Mouse (Mus musculus) c-Kit-positive CD71-positive TER-119-positive erythroid progenitor cells, embryonic 14.5 days (primary cell): ENCODE measurements around the gene Sirt3.
"Not testable (repeated sequence)": the region's sequence is repeated elsewhere in the genome, so short reads cannot be mapped to it uniquely, and the experiment has no call there.

Source experiments
- DNase-seq: peaks from one replicate; pipeline ENCODE4 v3.0.0-alpha.2; 2013; ENCODE audit warnings: low spot score

Sirt3 gene

GRCm38 (mm10) chr7:140897863-140898262 lies 15.8 kb upstream of the Sirt3 start:
- no peak for DNase-seq

DNA sequence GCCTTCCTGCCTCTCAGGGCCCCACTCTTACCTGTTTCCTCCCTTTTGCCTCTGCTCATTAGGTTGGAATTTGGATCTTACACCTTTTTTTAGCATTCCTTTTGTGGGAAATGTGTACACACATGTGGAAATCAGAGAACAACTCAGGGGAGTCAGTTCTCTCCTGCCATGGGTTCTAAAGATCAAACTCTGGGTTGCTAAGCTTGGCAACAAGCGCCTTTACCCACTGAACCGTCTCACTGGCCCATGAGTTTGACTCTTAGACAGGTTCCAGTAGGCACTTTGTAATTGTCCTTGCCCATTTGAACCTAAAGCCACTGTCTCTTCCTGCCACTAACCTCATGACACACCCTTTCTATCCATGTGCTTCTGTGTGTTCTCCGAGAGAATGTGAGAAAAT lies 12.5 kb upstream of the Sirt3 start:
- DNase-seq, result no peak

DNA sequence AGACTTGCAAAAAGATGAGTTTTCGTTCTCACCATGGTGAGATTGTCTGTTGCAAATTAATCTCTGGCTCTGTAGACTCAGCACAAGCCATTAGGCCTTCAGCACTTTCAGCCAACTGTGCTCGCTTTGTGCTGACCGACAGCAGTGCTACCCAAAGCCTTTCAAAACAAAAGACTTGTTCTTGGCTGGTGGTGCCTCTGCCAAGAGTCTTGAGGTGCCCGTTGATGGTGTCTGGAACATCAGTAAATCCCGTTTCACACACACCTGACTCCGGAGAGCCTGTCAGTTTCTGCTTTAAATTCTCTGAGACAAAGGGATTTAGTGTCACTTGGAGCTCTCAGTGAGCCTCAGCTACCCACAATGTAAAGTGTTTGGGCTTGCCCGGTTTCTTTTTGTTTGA lies 11.9 kb upstream of the Sirt3 start:
- DNase-seq, result no peak

GRCm38 (mm10) chr7:140890636-140891035 lies 8.5 kb upstream of the Sirt3 start:
- not testable (repeated sequence) for DNase-seq

DNA sequence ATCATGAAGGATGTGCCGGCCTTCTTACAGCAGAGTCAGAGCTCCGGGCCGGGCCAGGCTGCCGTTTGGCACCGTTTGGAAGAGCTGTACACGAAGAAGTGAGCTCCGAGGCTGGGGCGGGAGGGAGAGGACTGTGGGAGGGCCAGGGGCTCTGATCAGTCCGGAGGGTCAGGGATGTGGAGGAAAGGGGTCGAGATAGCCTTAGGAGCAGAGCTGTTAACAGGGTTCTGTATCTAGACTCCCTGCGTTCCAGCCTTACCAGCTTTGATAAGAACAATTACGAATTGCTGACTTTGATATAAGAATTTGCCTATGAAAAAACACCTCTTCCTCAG lies 327 bp upstream of the Sirt3 start:
- DNase-seq, result no peak

DNA sequence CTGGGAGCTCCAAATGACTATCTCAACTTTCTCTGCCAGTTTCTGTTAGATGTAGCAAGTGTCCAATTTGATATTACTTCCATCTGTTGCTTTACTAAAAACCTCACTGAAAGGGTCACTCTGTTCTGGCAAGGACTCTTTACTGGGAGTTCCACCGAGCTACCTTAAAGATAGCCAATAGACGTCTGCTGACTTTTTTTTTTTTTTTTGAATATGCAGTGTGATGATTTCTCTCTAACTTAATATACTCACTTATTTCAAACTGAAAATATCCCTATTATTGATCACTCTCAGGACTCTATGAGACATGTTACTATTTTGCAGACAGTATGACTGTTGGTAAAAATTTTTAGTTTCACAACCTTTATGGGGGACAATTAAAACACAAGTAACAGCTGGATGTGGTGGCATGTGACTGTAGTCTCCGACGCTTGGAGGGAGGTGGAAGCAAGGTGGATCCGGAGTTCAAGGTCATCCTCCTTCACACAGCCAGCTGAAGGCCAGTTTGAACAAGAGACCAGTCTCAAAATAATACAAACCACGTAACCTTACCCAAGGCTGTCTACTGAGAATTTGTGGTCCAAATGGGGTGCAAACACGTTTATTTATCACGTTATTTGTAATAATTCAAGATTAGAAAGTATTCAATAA lies 1.1 kb downstream of the Sirt3 start:
- peak; percentile 25 for DNase-seq

- no peak for DNase-seq
Measured at GRCm38 (mm10) chr7:140880419-140880818, 1.7 kb downstream of the Sirt3 start.

DNA sequence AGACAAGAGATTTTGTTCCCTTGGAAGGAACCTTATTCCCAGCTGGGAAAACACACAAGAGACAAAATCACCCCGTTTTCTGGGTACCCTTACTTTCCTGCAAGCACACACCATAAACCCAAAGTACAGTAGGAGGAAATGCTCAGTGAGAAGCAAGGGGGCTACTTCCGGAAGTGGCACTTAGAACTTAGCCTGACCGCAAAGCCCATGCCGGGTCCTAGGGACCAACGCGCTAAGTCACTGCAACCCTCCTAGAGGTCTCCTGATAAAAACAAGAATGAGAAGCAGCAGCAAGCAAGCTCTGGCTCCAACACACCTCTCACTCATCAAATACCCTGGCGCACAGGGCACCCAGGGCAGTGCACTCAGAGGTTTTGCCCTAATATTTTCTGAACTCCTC lies 2.8 kb downstream of the Sirt3 start:
- no peak for DNase-seq

DNA sequence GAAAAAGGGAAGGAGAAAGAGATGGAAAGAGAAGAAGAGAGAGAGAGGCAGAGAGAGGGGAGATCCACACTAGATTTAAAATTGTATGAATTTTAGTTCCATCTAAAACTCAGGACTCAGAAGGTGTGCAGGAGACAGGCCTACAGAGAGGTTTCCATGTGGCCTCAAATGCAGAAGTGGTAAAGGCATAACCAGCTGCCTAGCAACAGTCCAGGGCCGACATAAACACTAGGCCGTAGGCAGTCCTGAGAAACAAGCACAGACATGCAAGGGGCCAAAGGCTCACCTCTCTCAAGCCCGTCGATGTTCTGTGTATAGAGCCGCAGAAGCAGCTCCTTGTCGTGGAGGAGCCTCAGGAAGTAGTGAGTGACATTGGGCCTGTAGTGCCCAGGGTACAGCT lies 4.7 kb downstream of the Sirt3 start:
- no peak for DNase-seq

GRCm38 (mm10) chr7:140874224-140874623 lies 7.9 kb downstream of the Sirt3 start:
- no peak for DNase-seq

- no peak for DNase-seq
Measured at GRCm38 (mm10) chr7:140864761-140865160, 17.3 kb downstream of the Sirt3 start.

GRCm38 (mm10) chr7:140860728-140861127 lies 21.4 kb downstream of the Sirt3 start:
- no peak for DNase-seq

- DNase-seq, result no peak
Measured at GRCm38 (mm10) chr7:140859997-140860396, 22.1 kb downstream of the Sirt3 start.

- DNase-seq, result no peak
Measured at GRCm38 (mm10) chr7:140858746-140859145, 23.4 kb downstream of the Sirt3 start.

DNA sequence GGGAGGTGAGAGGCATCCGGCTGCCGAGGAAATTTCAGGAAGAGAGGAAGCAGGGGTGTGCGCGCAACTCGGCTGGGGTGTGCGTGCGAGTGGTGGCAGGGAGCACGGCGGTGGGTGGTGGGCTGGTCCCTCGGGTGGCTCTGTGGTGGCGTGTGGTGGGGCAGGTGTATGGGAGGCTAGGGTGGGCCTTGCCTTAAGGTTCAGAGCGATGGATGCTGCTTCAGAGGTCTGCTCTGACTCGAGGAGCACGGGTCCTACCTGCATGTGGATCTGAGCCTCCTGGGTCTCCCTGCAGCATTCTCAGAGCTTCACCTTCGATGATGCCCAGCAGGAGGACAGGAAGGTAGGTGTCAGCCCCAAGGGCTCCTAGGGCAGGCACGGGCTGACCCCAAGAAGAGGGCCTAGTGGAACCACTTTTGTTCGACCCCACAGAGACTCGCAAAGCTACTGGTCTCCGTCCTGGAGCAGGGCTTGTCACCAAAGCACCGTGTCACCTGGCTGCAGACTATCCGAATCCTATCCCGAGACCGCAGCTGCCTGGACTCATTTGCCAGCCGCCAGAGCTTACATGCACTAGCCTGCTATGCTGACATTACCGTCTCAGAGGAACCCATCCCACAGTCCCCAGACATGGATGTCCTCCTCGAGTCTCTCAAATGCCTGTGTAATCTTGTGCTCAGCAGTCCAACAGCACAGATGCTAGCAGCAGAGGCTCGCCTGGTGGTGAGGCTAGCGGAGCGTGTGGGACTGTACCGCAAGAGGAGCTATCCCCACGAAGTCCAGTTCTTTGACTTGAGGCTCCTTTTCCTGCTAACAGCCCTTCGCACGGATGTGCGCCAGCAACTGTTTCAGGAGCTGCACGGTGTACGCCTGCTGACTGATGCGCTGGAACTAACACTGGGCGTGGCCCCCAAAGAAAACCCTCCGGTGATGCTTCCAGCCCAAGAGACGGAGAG lies 24.3 kb downstream of the Sirt3 start, which contains the start of gene Bet1l:
Gene Bet1l (minus strand): TSS at position 28 of the 956 bp plus-strand sequence.
- peak; percentile 17 for DNase-seq

DNA sequence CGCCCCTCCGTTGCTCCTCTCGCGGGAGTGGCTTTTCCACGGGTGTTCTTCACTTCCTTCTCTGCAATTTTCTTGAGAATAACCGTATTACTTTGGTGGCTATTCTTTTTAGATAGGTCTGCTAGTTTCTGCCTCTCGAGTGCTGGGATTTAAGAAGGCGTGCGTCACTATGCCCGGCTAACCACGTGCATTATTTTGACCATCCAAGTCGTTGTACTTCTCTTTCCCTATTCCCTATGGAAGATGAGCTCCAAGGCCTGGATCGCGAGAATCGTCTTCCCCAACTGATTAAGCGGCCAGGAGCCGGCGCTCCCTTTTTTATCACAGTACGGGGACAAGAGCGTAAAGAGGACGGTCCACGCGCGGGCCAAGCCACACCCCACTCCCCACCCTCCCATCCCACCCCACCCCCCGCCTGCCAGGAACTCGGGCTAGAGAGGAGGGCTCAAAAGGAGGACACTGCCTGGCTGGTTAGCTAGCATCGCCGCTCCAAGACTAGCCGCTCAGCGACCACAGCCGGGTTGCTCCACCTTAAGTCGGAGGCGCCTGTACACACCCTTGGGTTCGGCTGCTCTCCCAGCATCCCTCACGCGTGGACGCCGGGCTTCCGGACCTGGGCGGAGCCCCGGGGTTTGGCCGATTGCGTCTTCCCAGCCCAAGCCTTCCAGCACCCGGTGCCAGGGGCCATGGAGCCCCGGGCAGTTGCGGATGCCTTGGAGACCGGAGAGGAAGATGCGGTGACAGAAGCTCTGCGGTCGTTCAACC lies 25.1 kb downstream of the Sirt3 start, which contains the start of gene Ric8a:
Gene Ric8a (plus strand): TSS at position 173 of the 765 bp plus-strand sequence.
- peak; percentile 78 for DNase-seq

GRCm38 (mm10) chr7:140855860-140856784 lies 26.0 kb downstream of the Sirt3 start, which contains the start of gene Gm45785:
Gene Gm45785 (minus strand): TSS chr7:140856331.
- peak; percentile 81 for DNase-seq

DNA sequence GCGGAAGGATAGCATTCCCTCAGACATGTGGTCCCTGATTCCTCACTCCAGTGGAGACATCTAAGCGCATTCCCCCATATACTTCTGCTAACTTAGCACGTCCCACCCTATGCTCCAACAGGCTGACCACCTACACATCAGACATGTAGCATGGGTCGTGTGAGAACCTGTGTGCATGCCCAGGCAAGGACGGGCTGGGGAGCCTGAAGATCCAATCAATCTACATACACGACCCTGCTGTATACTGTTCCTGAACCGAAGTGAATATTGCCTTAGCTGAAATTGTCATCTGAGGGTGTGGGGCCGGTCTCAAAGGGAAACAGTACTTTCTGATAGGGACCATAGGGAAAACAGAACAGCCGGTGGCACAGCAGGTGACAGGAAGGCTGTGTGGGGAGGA lies 26.9 kb downstream of the Sirt3 start:
- no peak for DNase-seq

DNA sequence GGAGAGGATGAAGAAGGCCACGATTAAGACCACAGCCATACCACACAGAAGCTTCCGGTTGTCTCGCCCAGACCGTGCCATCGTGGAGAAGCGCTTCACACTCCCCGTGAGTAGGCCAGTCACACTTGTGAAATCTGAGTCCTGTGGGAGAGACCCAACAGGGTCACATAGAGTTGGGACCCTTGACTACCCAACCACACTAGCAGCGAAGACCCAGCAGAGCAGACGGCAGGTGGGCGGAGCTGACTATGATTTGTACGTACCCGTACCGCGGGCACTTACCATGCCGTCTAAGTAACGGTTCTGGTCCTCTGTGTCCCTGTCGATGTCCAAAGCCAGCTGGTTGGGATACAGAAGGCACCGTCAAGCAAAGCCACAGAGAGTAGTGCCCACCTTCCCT lies 27.6 kb downstream of the Sirt3 start:
- no peak for DNase-seq

DNA sequence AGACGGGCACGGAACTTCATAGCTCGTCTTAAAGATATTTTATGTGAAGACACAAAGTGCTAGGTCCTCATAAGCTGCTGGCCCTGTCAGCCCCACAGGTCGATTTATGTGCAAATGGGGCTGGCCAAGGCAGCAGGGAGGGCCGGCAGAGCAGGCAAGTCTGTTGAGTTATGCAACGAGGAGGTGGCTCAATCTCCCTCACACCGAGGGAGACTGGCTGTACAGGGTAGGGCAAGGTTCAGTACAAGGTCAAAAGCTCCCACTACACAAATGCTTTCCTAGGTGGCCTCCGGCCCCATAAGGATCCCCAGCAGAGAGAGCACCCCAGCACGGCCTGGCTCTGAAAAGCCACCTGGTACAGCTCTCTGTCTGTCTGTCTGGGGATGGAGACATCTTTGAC lies 28.7 kb downstream of the Sirt3 start:
- DNase-seq, result no peak

DNA sequence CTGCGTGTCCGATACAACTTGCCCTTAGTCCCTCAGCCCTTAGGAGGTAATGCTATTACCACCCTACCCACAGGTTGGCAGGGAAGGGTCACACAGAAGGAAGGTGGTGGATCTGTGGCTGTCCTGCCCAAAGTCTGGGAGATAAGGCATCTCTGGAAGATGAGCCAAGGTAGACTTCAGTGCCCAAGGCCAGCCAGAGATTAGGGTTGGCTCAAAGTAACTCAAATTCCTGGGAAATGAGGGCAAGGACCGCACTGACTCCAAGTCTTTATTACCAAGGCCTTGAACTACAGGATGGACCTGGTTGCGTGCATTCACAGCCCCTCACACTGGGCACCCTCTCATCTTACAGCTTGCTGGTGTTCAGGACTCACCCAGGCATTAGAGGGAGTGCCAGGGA lies 30.2 kb downstream of the Sirt3 start:
- no peak for DNase-seq
